Mouse (Mus musculus): Measurements from ENCODE around the gene Slc36a3.

DNA sequence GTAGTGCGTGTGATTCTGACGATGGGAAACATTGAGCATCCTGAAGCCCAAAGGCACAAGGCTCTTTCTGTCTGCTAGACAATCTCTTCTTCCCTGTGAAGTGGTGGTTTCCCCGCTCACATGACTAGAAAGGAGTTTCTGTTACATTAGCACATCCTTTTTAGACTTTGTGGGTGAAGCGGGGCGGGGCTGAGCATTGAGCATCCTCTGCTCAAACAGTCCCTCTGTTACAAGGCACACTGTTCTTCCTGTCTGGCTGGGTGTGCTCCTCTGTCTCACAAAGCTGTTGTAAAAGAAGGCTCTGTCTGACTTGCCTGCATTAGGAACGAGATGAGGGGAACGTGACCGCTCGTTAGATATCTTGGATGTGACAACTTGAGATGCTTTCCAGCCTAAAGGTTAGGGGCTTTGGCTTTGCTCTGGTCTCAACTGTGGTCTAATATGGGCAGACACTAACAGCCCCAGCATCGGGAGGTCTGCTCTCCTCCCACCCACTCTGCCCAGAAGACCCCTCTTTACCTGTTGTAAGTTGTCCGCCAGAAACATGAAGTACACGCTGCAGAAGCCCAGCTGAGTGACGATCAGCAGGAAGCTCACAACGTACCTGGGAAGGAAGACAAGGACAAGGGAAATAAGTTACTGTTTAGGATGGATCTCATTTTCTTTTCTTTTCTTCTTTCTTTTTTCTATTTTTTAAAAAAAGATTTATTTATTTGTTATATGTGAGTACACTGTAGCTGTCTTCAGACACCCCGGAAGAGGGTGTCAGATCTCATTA is 14.5 kb downstream of the Slc36a3 start:
- TF ChIP-seq CTCF (IDR thresholded peaks at IDR 0.05; ENCODE audit: borderline replicate concordance, insufficient read depth, low read length): no peak
- no peak for TF ChIP-seq POLR2A (IDR thresholded peaks at IDR 0.05; ENCODE audit: low read depth, low read length)

Data from embryonic fibroblast, embryonic 13.5 days (primary cell).